Mouse (Mus musculus) B cell, adult (primary cell): ENCODE results near the gene Slc7a8. TPM values are rescaled to one million over a fixed set of nuclear protein-coding genes. Genes with fewer than 3 reads are reported as not detected.

Experiments
- total RNA-seq: library from RNA; stranded (reverse); gene quantifications from 4 replicates; pipeline ENCODE4 v1.2.4, GENCODE M21; 2023; ENCODE audit not compliant: inconsistent age

Slc7a8 gene
- total RNA-seq = 0.27 to 0.51 TPM (median 0.37 TPM) in 4 replicates

GRCm38 (mm10) chr14:54781610-54782365, at the start of gene Slc7a8:
TSS of gene Slc7a8 (minus strand) at chr14:54781946.

GRCm38 (mm10) chr14:54813991-54814390, 32.2 kb upstream of the Slc7a8 start, which contains the start of gene Rnf212b:
TSS of gene Rnf212b (plus strand) at chr14:54814141.

GRCm38 (mm10) chr14:54712074-54712473, 69.7 kb downstream of the Slc7a8 start, which contains the start of gene Cebpe:
TSS of gene Cebpe (minus strand) at chr14:54712174.

GRCm38 (mm10) chr14:54698733-54699132, 83.0 kb downstream of the Slc7a8 start, which contains the start of gene Gm29776:
TSS of gene Gm29776 (minus strand) at chr14:54698833.

GRCm38 (mm10) chr14:54686522-54687143, 95.1 kb downstream of the Slc7a8 start, which contains the start of gene Acin1:
TSS of gene Acin1 (minus strand) at chr14:54686931.

GRCm38 (mm10) chr14:54686063-54686521, 95.7 kb downstream of the Slc7a8 start, which contains the start of gene 1700123O20Rik:
TSS of gene 1700123O20Rik (plus strand) at chr14:54686216.

Other genes starting within 250 kb of the Slc7a8 start
- 10.7 to 13.0 TPM (median 12.2 TPM) in 4 replicates for gene Haus4, start 227.3 kb downstream of the Slc7a8 start, total RNA-seq
- 0.18 to 0.32 TPM in 2 of 4 replicates, not detected in the others for gene Ajuba, start 204.4 kb downstream of the Slc7a8 start, total RNA-seq
- 5.1 to 9.3 TPM (median 6.8 TPM) in 4 replicates for gene 4931414P19Rik, start 176.0 kb downstream of the Slc7a8 start, total RNA-seq
- gene Psmb5, start 163.9 kb downstream of the Slc7a8 start, total RNA-seq = 55.7 to 68.6 TPM (median 59.9 TPM) in 4 replicates
- gene Psmb11, start 160.5 kb downstream of the Slc7a8 start, total RNA-seq = not detected in 4 replicates
- not detected in 4 replicates for gene Gm17606, start 141.0 kb downstream of the Slc7a8 start, total RNA-seq
- gene Cdh24, start 140.6 kb downstream of the Slc7a8 start, total RNA-seq = 3.8 to 6.9 TPM (median 4.5 TPM) in 4 replicates
- gene 1700123O20Rik, start 95.7 kb downstream of the Slc7a8 start, total RNA-seq = 25.3 to 32.9 TPM (median 30.5 TPM) in 4 replicates
- 488 to 550 TPM (median 542 TPM) in 4 replicates for gene Acin1, start 95.0 kb downstream of the Slc7a8 start, total RNA-seq
- gene Gm29776, start 83.1 kb downstream of the Slc7a8 start, total RNA-seq = not detected in 4 replicates
- not detected in 4 replicates for gene Cebpe, start 69.8 kb downstream of the Slc7a8 start, total RNA-seq
- gene Rnf212b, start 32.2 kb upstream of the Slc7a8 start, total RNA-seq = not detected in 4 replicates
- 4.9 to 10.9 TPM (median 7.9 TPM) in 4 replicates for gene Homez, start 89.0 kb upstream of the Slc7a8 start, total RNA-seq
- 2.1 to 3.8 TPM (median 2.4 TPM) in 4 replicates for gene Ppp1r3e, start 95.6 kb upstream of the Slc7a8 start, total RNA-seq
- 7.1 to 13.1 TPM (median 10.6 TPM) in 4 replicates for gene Bcl2l2, start 101.4 kb upstream of the Slc7a8 start, total RNA-seq
- gene Gm20521, start 101.5 kb upstream of the Slc7a8 start, total RNA-seq = 1.8 to 3.4 TPM (median 3.3 TPM) in 3 of 4 replicates, not detected in the other
- gene Pabpn1, start 110.6 kb upstream of the Slc7a8 start, total RNA-seq = 262 to 290 TPM (median 280 TPM) in 4 replicates
- 2.4 to 3.5 TPM (median 2.8 TPM) in 4 replicates for gene Slc22a17, start 131.2 kb upstream of the Slc7a8 start, total RNA-seq
- not detected in 4 replicates for gene Efs, start 144.2 kb upstream of the Slc7a8 start, total RNA-seq
- not detected in 4 replicates for gene Il25, start 150.7 kb upstream of the Slc7a8 start, total RNA-seq
- gene Cmtm5, start 154.3 kb upstream of the Slc7a8 start, total RNA-seq = not detected in 4 replicates
- not detected in 4 replicates for gene Myh6, start 185.0 kb upstream of the Slc7a8 start, total RNA-seq
- gene Gm17428, start 195.0 kb upstream of the Slc7a8 start, total RNA-seq = not detected in 4 replicates
- not detected in 4 replicates for gene Myh7, start 212.7 kb upstream of the Slc7a8 start, total RNA-seq
- 69.4 to 83.2 TPM (median 75.4 TPM) in 4 replicates for gene Ngdn, start 233.5 kb upstream of the Slc7a8 start, total RNA-seq